Mouse (Mus musculus) natural killer cell, adult 2 months (primary cell): ENCODE measurements at regions not wholly inside any gene's neighbourhood (a gene's known extent, or its start where the extent isn't known, plus 50 kb on each side); places are given as distances from the start of the nearest gene placed in this dataset.
"Not testable (repeated sequence)": the region's sequence is repeated elsewhere in the genome, so short reads cannot be mapped to it uniquely, and the experiment has no call there.

Source experiments
- DNase-seq, 2 experiments: peaks; one replicate each; pipeline ENCODE4 v3.0.0; 2022; ENCODE audit warnings: low spot score in 2 of 2

GRCm38 (mm10) chr5:78075203-78075602 is 667.4 kb upstream of the Igfbp7 start:
- no peak for DNase-seq

GRCm38 (mm10) chr5:78032554-78033250 is 624.9 kb upstream of the Igfbp7 start:
- DNase-seq = no peak

- DNase-seq = no peak
These were observed 609.7 kb upstream of the Igfbp7 start for GRCm38 (mm10) chr5:78017523-78017922.

DNA sequence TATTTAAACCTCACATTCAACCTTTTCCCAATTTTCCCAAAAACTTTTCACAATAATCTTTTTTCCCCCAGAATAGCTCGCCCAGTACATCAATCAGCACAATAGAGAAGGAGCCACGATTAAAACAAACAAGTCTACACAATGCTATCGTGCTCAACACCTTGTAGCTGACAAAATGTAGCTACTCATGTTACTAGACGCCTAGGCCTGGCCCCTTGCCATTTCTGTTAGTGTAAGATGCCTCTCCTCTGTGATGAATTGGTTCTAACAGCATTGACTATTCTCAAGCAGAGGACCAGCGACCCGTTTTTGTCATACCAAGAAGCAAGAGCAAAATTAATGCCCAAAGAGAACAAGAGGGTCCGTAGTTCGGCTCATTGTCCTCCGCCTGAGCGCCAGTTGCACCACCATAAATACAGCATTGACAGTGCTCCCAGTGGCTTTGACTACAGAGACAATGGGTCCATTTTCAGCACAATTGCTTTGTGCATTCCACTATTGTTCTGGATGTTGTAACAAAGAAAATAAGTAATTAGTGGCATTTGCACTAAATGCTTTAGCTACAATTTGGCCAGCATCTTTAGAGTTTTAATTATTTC is 578.7 kb upstream of the Igfbp7 start:
- DNase-seq = no peak

GRCm38 (mm10) chr5:77985269-77985668 is 577.4 kb upstream of the Igfbp7 start:
- DNase-seq = no peak

GRCm38 (mm10) chr5:77940021-77940420 is 532.2 kb upstream of the Igfbp7 start:
- DNase-seq = not testable (repeated sequence)

DNA sequence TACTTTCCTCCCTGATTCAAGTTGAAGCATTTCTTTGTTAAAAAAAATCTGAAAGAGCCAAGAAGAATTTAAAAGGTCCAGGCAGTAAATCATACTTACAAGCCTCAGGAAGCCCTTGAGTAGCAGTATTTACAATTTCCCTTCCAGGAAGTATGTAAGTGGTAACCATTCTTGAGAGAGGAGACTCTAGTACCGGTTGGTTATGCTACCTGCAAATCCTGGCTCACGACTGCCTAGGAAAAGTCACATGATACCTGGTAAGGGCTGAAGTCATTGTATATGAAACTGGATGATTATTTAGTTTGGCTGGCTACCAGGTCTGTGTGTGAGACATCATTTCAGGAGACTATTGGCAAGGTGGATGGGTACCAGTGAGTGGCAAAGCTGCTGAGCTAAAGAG is 524.0 kb upstream of the Igfbp7 start:
- no peak for DNase-seq

- DNase-seq = no peak
These were observed 513.3 kb upstream of the Igfbp7 start for GRCm38 (mm10) chr5:77921186-77921585.

DNA sequence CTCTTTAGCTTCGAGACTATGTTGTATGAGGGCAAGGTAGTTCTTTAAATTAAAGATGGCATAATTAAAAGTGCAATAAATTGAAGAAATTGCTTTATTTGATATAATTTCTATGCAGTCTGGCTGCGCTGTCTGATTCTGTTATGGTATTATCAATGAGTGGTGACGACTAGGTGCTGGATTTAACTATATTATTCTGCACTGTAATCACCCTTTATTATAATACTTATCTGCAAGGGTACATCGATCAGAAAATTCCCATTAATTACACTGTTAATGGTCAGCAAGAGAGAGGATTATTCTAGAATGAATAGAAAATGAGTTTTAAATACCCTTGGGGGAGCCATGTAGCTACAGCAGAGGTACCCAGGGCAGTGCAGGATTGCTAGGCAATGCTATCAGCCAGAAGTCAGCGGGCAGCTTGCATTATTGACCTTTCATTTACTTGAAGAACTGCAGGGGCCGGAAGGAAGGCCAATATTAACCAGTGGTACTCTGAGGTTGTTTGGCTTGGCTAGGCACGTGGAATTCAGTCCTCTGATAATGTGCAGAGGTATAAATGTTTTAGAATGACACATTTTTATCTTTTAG is 509.3 kb upstream of the Igfbp7 start:
- DNase-seq = no peak

DNA sequence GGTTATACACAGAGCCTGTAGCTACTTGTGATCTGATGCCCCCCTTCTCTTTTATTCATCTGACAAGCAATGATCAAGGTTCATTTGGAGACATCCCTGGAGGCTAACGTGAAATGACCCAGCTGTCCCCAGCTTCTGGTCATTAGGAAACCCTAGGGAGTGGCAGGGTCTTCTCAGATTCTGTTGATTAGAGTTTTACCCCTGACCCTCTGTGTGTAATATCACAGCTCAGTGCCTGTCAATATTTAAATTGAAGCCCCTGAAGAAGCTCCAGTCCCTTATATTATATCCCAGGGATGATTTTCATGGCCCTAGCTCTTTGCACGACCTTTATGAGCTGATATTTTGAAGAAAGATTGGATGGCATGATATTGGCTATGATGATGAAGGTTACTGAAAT is 508.5 kb upstream of the Igfbp7 start:
- no peak for DNase-seq

GRCm38 (mm10) chr5:77909218-77909617 is 501.4 kb upstream of the Igfbp7 start:
- no peak for DNase-seq

DNA sequence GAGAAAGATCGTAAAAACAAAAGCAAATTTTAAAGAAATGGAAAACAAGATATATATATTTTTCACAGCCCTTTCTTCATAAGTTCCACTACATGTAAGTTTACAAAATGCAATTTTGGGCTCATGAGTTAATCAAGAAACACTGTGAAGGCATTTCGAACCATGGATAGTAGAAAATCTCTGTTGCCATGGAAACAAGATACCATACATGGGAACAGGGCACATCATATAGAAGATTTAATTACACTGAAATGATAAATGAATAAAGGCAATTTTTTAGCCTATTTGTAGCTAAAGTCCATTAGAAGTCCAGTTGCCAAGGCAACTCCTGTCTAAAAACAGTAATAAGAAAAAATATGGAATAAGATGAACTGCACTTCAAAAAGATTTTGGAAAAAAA is 484.2 kb upstream of the Igfbp7 start:
- DNase-seq = not testable (repeated sequence)

DNA sequence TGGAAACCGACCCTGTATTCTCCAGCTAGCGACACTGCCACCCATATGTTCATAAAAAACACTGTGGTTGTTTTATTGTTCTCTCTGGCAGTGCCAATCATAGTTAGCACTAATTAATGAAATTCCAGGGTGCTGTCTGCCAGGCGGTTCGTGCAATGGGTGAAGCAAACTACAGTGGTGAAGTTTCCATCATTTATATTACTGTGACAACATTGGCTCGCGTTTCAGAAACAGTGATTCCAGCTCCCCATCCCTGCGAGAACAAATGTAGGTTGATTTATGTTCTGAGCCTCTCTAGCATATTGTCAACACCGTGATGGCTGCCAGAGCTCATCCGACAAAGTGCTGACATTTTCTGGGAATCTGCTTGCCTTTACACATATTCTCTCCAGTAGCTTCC is 480.7 kb upstream of the Igfbp7 start:
- DNase-seq = no peak

GRCm38 (mm10) chr5:77871403-77871802 is 463.6 kb upstream of the Igfbp7 start:
- DNase-seq = no peak

DNA sequence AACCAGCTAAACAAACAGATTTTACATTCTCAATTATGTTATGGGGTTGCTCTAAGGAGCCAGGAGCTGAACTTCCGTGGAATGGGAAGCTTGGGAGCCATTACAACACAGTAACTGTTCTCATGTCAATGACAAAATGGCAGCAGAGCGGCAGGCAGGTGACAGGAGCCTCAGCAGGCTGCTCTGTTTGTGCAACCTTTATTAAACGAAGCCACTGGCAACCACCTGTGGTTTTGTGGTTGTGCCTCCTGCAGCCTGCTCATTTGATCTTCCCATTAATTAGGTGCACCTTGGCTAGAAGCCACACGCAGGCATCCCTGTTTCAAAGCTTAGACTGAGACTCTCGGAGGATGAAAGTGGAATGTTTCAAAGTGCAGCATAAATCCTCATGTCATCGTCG is 457.5 kb upstream of the Igfbp7 start:
- no peak for DNase-seq

DNA sequence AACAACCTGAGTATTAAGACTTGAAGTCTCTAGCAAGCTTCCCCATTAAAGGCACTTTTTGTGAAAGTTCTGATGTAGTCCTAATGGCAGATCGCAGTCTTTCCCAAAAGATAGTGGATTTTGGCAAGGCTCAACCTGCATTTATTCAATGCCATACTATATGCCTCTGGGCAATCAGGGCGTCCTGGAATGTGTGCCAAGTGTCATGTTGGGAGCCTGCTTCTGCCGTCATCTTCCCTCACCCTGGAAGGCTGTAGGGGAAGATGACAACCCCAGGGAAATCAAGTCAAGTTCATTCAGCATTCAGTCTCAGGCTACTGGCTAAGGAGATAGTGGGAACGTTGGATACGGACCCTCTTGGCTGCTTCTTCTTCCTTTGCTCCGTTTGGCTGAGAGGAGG is 447.4 kb upstream of the Igfbp7 start:
- no peak for DNase-seq

GRCm38 (mm10) chr5:77853999-77854784 is 446.4 kb upstream of the Igfbp7 start:
- no peak for DNase-seq

DNA sequence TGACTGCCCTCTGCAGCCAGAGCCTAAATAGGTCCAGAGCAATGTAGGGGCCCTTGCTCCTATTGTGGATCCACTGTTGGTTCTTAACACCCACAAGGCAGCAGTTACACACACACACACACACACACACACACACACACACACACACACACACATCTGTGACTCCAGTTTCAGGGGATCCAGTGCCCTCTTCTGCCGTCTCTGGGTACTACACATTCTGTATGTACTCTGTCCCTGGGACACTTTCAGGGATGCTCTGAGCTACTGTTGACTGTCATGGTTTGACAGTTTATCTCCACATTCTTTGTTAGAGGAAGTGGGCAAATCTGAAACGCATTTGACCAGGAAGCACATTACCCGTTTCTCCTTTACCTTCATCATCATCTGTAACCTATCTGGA is 443.8 kb upstream of the Igfbp7 start:
- no peak for DNase-seq

DNA sequence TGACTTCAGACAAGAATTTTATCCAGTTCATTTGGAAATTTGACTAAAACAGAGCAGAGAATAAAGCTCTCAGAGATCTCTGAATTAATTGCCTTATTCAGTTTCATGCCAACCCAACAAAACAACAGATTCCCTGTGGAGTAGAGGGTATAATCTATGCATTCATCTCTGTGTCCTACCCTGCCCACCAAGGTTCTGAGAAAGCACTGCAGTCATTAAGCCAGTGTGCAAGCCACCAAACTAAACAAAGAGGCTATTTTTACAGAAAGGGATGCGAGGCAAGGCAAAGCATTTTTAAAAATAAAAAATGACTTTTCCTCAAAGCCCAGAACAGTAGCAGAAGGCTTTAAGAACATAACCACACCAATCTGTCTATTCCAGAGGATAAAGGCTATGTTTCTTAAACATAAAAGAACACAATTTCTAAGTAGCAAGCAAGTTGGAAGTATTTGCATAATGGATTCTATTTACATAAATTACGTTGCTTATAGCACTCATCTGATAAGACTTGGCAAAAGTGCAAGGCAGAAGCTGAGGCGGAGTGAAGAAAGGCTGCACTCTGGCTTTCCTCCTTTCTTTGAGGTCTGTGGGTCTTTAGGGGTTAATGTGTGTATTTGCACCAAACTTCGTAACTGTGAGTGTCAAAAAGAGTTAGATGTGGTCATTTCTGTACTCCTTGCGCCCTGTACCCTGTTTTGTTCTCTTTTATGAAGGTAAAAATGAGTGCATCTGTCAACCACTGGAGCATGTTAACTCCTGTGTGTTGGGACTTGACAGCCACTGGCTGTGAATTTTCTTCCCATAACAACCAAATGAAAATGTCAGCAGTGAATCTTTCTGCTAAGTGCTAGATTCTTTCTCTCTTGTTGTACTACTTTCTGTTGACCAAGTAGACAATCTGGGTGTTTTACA is 430.6 kb upstream of the Igfbp7 start:
- no peak for DNase-seq

GRCm38 (mm10) chr5:77827971-77828370 is 420.1 kb upstream of the Igfbp7 start:
- DNase-seq = no peak

GRCm38 (mm10) chr5:77826063-77826462 is 418.2 kb upstream of the Igfbp7 start:
- DNase-seq = no peak
